In the genomic region with DNA sequence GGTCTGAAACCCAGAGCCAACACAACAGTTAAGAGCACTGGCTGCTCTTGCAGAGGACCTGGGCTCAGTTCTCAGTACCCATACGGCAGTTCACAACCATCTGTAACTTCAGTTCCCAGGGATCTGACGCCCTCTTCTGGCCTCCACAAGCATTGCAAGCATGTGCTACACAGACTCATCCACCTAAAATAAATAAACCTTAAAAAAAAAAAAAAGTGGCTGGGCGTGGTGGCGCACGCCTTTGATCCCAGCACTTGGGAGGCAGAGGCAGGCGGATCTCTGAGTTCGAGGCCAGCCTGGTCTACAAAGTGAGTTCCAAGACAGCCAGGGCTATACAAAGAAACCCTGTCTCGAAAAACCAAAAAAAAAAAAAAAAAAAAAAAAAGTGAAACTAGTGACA, we compare ENCODE assay signal across 8 mouse cellular contexts. TPM values are rescaled to one million over a fixed set of nuclear protein-coding genes. Genes with fewer than 3 reads are reported as not detected.
DNase-seq lines count a peak whose midpoint lies in the region; ATAC-seq and TF ChIP-seq lines count a peak whose summit lies in the region.
"Not testable (repeated sequence)": the region's sequence is repeated elsewhere in the genome, so short reads cannot be mapped to it uniquely, and the experiment has no call there.
"Had no signal": no experiment of that assay in that cellular context is flagged by ENCODE, and none has a peak within 500 bp of the region (broad histone marks: within the 10 kb centered on the region; RNA-seq: fewer than 3 reads in every experiment).

No protein-coding gene starts in this region.

- H3K9me3 ChIP-seq in MEL (replicated peaks; ENCODE audit: insufficient read depth, low read length); liver, embryonic 14.5 days (ENCODE audit: control insufficient read depth, low read length): not testable (repeated sequence)

- not testable (repeated sequence) for H3K27me3 ChIP-seq in MEL (ENCODE audit: control insufficient read depth in 1 of 2, insufficient read depth in 2 of 2, low read length in 2 of 2); liver, embryonic 14.5 days (ENCODE audit: control insufficient read depth, insufficient read depth, low read length)

- WGBS in bone marrow, adult 2 months, result 86% methylated on average over 7 of the region's 8 CpGs
- WGBS in liver, embryonic 14.5 days (ENCODE audit: insufficient replicate concordance), result 81% methylated on average over 8 of the region's 8 CpGs

- H3K4me2 ChIP-seq in liver, embryonic 14.5 days (ENCODE audit: low read depth), result not testable (repeated sequence)

- DNase-seq in ES-CJ7 (ENCODE audit: low read depth, low spot score) (peak; percentile 9), MEL (ENCODE audit: low read depth, low spot score) (peak; percentile 31), R1 (ENCODE audit: low read depth, low spot score) (peak; percentile 34)
- not testable (repeated sequence) for DNase-seq in layer of hippocampus, adult 2 months (ENCODE audit: low spot score in 2 of 2); liver, embryonic 14.5 days (ENCODE audit: low read depth in 3 of 3, low spot score in 3 of 3)
- DNase-seq in testis, postnatal 10 days (ENCODE audit: low spot score), result peak; percentile 45

- not testable (repeated sequence) for H3K79me2 ChIP-seq in MEL (ENCODE audit: control insufficient read depth, insufficient read depth, low read length, poor library complexity)

- not testable (repeated sequence) for TF ChIP-seq POLR2A in MEL (IDR thresholded peaks at IDR 0.05; ENCODE audit: control insufficient read depth in 1 of 2, insufficient read depth in 1 of 2, low read depth in 1 of 2, low read length in 2 of 2, poor library complexity in 1 of 2); bone marrow, adult 2 months (IDR thresholded peaks at IDR 0.05; ENCODE audit: borderline replicate concordance, control insufficient read depth, low read depth, low read length)

- H3K4me1 ChIP-seq in MEL (ENCODE audit: control insufficient read depth in 1 of 2, insufficient read depth in 2 of 2, low read length in 2 of 2); bone marrow, adult 2 months (ENCODE audit: control insufficient read depth, insufficient read depth, low read length); liver, embryonic 14.5 days (replicated peaks; ENCODE audit: control insufficient read depth in 2 of 2, insufficient read depth in 2 of 2, low read length in 1 of 2): not testable (repeated sequence)

- not testable (repeated sequence) for H3K9ac ChIP-seq in MEL (ENCODE audit: control insufficient read depth, low read depth, low read length, poor library complexity, severe bottlenecking); liver, embryonic 14.5 days (replicated peaks)

- not testable (repeated sequence) for TF ChIP-seq EP300 in MEL (IDR thresholded peaks at IDR 0.05; ENCODE audit: low read depth in 1 of 2, low read length in 2 of 2); liver, embryonic 14.5 days (IDR thresholded peaks at IDR 0.05; ENCODE audit: low read depth)

- TF ChIP-seq RAD21 in MEL (IDR thresholded peaks at IDR 0.05; ENCODE audit: low read depth, low read length), result not testable (repeated sequence)

- H3K36me3 ChIP-seq in MEL (ENCODE audit: control insufficient read depth in 1 of 2, insufficient read depth in 2 of 2, low read length in 2 of 2), result peaks cover 0 to 20% of the 10 kb centered on the region in 2 experiments; a peak in 2 of 4 replicates
- H3K36me3 ChIP-seq in liver, embryonic 14.5 days (replicated peaks; ENCODE audit: control insufficient read depth, insufficient read depth, low read depth), result not testable (repeated sequence)

- peak; percentile 28 to 43 (median 32); a peak in 5 of 6 replicates for TF ChIP-seq CTCF in MEL (IDR thresholded peaks at IDR 0.05 in 2 of 3, conservative IDR thresholded peaks at IDR 0.05 in 1 of 3; ENCODE audit: control insufficient read depth in 1 of 3, insufficient read depth in 1 of 3, low read depth in 2 of 3, low read length in 3 of 3, poor library complexity in 1 of 3, severe bottlenecking in 1 of 3)
- 0 out of 2 replicates have a peak, but pooled peaks have one; percentile 13 for TF ChIP-seq CTCF in bone marrow, adult 2 months (IDR thresholded peaks at IDR 0.05; ENCODE audit: control insufficient read depth, insufficient read depth, low read length)
- 0 out of 2 replicates have a peak, but pooled peaks have one; percentile 8 for TF ChIP-seq CTCF in layer of hippocampus, adult 2 months (conservative IDR thresholded peaks at IDR 0.05)
- peak; percentile 45 for TF ChIP-seq CTCF in liver, embryonic 14.5 days (IDR thresholded peaks at IDR 0.05; ENCODE audit: low read depth)

- ATAC-seq in liver, embryonic 14.5 days (ENCODE audit: insufficient read depth), result not testable (repeated sequence)

- H3K4me3 ChIP-seq in MEL (ENCODE audit: control insufficient read depth in 1 of 2, insufficient read depth in 1 of 2, low read depth in 2 of 2, low read length in 2 of 2); bone marrow, adult 2 months (replicated peaks; ENCODE audit: control insufficient read depth, low read depth, low read length); layer of hippocampus, adult 2 months; liver, embryonic 14.5 days (ENCODE audit: insufficient read depth in 1 of 2, low read depth in 2 of 2, low read length in 2 of 2): not testable (repeated sequence)

- H3K27ac ChIP-seq in MEL (ENCODE audit: control insufficient read depth, low read depth, low read length); bone marrow, adult 2 months (ENCODE audit: control insufficient read depth, insufficient read depth, low read depth, low read length, poor library complexity); layer of hippocampus, adult 2 months; liver, embryonic 14.5 days: not testable (repeated sequence)

TF ChIP-seq in MEL, 35 proteins besides CTCF, POLR2A, EP300 and RAD21:
- TF ChIP-seq SMC3 (IDR thresholded peaks at IDR 0.05; ENCODE audit: low read depth, low read length) (0 out of 2 replicates have a peak, but pooled peaks have one; percentile 9), ZNF384 (IDR thresholded peaks at IDR 0.05; ENCODE audit: low read depth, low read length) (peak; percentile 66)

RNA-seq across cellular contexts. Expression of gene Aqp9, which starts 45.4 kb away (rescaled TPM):
- total RNA-seq in MEL (2012; rRNA removed), result 64.8 and 74.3 TPM in 2 replicates
- 10 to 100 TPM in 1 of 2 experiments, not detected in 1; 76.1 TPM for polyA plus RNA-seq in MEL (2012; ENCODE audit: insufficient read depth in 1 of 2, insufficient read length in 2 of 2, low read depth in 1 of 2, low replicate concordance in 2 of 2, missing spikeins in 1 of 2)
- polyA plus RNA-seq in bone marrow, adult 2 months (2011; ENCODE audit: insufficient read depth, insufficient read length, low replicate concordance, missing spikeins), result 14.1 and 17.7 TPM in 2 replicates
- total RNA-seq in layer of hippocampus, adult 2 months (2021), result 1 to 10 TPM; 1.5 to 3.5 TPM
- polyA plus RNA-seq in liver, embryonic 14.5 days (2012; rRNA removed), result 3.5 and 4.1 TPM in 2 replicates
- 8.6 and 9.0 TPM in 2 replicates for polyA plus RNA-seq in liver, embryonic 14.5 days (2014; fragmentation: Nextera tagmentation; extraction: Ambion mirVana)
- polyA plus RNA-seq: forebrain, embryonic 10.5 days had no signal
